Mouse (Mus musculus) heart, postnatal 4 days (tissue): ENCODE data around the gene Tgfbi. TPM values are rescaled to one million over a fixed set of nuclear protein-coding genes. Genes with fewer than 3 reads are reported as not detected.

Experiments used
- total RNA-seq, 2 experiments: library from RNA; stranded (reverse); gene quantifications; 2 replicates each; pipeline ENCODE4 v1.2.3; 2021

Tgfbi gene
- total RNA-seq, 2 experiments from 2014 or later: 20.0 to 24.1 TPM

Other genes with a start within 250 kb of the Tgfbi start
- gene Gm3045, start 182.9 kb upstream of the Tgfbi start, total RNA-seq: not detected
- under 1 TPM in 1 of 2 experiments, not detected in 1; 0.07 TPM for gene Slc25a48, start 171.2 kb upstream of the Tgfbi start, total RNA-seq
- not detected for gene Il9, start 127.3 kb upstream of the Tgfbi start, total RNA-seq
- gene Fbxl21, start 87.1 kb upstream of the Tgfbi start, total RNA-seq: under 1 TPM; 0.72 to 0.88 TPM
- gene Lect2, start 61.0 kb upstream of the Tgfbi start, total RNA-seq: not detected
- gene Smad5, start 93.5 kb downstream of the Tgfbi start, total RNA-seq: 10 to 100 TPM; 48.8 to 54.3 TPM
- under 1 TPM in 1 of 2 experiments, not detected in 1; 0.19 TPM for gene Gm45623, start 144.3 kb downstream of the Tgfbi start, total RNA-seq